Mouse (Mus musculus) CD4-positive, CD25-positive, alpha-beta regulatory T cell, adult 4 months (primary cell): ENCODE results near the gene Thsd4. TPM values are rescaled to one million over a fixed set of nuclear protein-coding genes. Genes with fewer than 3 reads are reported as not detected.
"Not testable (repeated sequence)": the region's sequence is repeated elsewhere in the genome, so short reads cannot be mapped to it uniquely, and the experiment has no call there.

Experiments used
- ATAC-seq: one replicate; pipeline ENCODE4 v1.8.0; 2017
- polyA plus RNA-seq, 2 experiments: library from polyadenylated mRNA; unstranded; fragments of 100-300 nt; shearing (Covaris generic); gene quantifications; one replicate each; pipeline ENCODE4 v1.2.1; 2017

Gene Thsd4
- polyA plus RNA-seq, 2 experiments from 2014 or later: not detected

- ATAC-seq: no peak
Measured at GRCm38 (mm10) chr9:60305204-60305840, 216.5 kb downstream of the Thsd4 start.

- ATAC-seq: no peak
Measured at GRCm38 (mm10) chr9:60296276-60296675, 225.6 kb downstream of the Thsd4 start.

DNA sequence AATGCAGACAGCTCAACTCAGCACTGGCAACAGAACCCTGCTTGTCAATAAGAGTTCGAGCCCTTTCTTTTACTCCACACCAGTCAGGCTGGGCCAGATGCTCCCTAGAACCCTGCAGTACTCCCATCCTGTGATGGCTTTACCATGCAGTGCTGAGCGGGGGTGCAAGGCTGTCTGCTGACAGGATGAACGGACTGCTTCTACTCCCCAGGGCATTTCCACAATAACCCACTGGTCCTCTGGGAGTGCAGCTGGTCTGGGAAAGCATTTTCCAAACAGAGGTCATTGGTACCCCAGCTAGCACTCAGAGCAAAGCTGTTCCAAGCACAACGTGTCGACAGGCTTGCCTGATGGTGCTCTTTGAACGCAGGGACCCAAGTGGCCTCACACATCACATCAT, 226.6 kb downstream of the Thsd4 start:
- no peak for ATAC-seq

GRCm38 (mm10) chr9:60293129-60293528, 228.7 kb downstream of the Thsd4 start:
- ATAC-seq: no peak

DNA sequence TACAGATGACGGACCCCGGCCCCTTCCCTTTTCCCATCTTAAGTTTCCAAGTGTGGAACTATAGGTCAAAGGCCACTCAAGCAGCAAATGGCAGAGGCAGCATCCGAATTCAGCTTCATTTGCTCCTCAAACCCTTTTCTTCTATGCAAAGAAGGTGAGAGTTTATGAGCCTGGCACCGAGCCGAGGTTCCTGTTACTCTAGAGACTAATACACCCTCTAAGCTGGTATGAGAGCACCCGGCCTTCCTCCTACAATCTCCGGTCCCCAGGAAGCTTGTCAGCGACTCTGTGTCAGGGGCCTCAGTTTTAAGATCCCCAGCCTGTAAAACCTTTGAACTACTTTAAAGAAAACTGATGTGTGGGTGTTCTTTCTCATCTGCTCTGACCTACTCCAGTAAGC, 231.1 kb downstream of the Thsd4 start:
- no peak for ATAC-seq

DNA sequence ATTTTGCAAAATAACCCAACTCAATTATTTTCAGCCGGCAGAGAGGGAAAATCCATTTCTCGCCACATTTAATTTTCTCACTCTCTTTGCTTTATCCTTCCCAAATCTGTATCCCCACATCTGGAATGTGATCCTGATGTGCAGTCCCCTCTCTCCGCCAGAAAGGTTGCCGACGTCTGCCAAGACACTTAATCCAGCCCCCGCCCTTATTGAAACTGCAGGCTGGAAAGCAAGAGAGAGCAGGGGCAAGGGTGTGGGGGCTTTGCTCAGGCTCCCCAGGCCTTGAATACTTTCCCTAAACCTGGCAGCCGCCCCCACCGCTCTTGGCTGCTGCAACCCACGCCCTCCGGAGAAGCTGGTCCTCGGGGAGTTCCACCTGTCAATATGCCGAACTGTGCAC, 233.1 kb downstream of the Thsd4 start:
- ATAC-seq: no peak

GRCm38 (mm10) chr9:60286390-60286789, 235.5 kb downstream of the Thsd4 start:
- ATAC-seq: no peak

GRCm38 (mm10) chr9:60285047-60285462, 236.8 kb downstream of the Thsd4 start:
- no peak for ATAC-seq

DNA sequence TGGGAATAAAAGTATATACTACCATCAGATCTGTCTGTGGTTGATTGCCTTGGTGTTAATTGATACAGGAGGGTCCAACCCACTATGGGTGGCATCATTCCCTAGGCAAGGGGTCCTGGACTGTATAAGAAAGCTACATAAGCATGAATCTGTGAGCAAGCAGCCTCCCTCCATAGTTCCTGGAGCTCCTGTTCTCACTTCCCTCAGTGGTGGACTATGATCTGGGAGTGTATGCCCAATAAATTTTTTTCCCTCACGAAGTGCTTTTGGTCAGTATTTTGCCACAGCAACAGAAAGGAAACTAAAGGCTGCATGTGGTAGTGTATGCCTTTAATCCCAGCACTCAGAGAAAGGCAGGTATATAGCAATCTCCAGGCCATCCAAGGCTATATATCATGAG, 237.5 kb downstream of the Thsd4 start:
- no peak for ATAC-seq

GRCm38 (mm10) chr9:60283546-60283945, 238.3 kb downstream of the Thsd4 start:
- no peak for ATAC-seq

- no peak for ATAC-seq
Measured at GRCm38 (mm10) chr9:60281281-60281680, 240.6 kb downstream of the Thsd4 start.

- no peak for ATAC-seq
Measured at GRCm38 (mm10) chr9:60280786-60281185, 241.1 kb downstream of the Thsd4 start.

- no peak for ATAC-seq
Measured at GRCm38 (mm10) chr9:60279556-60279955, 242.3 kb downstream of the Thsd4 start.

GRCm38 (mm10) chr9:60276351-60276750, 245.5 kb downstream of the Thsd4 start:
- ATAC-seq: no peak

DNA sequence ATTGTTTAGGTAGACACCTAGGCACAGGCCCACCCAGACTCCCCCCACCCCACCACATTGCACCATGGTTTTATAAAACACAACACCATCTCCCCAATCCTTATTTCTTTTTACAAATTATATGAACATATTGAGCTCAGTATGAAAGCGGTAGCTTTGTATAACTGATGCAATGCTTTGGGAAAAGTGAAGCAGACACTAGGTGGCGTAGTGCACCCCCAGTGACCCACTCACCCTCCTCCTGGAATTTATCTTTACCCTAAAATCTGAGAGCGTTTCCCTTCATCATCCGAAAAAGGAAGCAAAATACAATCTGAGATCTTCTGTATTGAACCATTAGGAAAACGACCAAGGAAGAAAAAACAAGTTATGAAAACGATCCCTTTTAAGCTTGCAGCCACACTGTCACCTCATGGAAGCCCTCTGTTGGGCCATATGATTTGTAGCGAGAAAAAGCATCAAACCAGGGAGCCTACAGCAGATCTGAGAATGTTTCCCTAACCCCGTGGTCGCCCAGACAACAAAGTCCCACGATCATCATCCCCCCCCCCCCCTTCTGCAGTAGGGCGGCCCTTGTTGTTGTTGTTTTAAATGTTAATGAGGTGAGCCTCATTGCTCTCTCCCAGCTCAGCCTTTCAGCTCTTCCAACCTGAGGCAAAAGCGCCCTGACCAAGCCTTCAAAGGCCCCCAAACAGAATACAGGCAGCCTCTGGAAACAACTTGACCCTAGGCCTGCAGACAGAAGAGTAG, 246.3 kb downstream of the Thsd4 start:
- ATAC-seq: no peak

DNA sequence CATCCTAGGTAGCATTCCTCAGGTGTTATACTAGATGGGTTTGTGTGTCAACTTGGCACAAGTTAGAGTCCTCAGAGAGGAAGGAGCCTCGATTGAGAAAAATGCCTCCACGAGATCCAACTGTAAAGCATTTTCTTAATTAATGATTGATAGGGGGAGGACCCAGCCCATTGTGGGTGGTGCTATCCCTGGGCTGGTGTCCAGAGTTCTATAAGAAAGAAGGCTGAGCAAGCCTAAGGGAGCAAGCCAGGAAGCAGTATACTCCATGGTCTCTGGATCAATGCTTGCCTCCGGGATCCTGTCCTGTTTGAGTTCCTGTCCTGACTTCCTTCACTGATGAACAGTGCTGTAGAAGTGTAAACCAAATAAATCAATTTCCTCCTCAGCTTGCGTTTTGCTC, 247.3 kb downstream of the Thsd4 start:
- no peak for ATAC-seq

DNA sequence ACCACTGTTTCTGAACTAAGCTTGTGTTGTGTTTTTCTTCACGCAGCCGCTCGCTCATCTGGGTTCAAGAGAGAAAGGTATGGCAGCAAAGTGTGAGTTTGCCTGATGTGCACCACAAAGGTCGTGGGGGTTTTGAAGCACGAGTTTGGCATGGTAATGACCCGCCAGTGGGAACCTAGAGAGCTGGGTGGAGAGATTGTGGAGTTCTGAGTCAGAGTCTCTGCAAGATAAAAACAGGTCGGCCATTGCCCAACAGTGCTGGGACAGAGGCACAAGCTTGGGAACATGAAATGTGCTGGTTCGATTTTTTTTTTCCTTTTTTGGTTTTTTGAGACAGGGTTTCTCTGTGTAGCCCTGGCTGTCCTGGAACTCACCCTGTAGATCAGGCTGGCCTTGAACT, 249.5 kb downstream of the Thsd4 start:
- ATAC-seq: not testable (repeated sequence)

- ATAC-seq: no peak
Measured at GRCm38 (mm10) chr9:60271940-60272339, 249.9 kb downstream of the Thsd4 start.

DNA sequence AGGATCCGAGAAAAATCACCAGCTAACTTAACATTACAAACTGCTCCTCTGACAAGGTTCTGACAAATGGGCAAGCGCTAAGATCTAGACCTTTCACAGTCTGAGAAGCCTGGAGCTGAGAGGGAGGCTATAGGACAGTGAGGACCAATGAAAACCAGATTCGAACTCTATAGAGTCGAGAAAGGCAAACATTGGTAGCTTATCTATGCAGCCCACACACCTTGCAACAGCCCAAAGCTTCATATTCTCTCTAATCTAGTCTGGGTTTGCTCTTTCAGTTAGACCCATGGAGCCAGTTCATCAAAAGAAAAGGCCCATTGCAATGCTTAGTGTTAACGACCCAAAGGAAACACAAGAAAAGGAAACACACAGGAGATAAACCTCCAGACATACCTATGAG, 252.0 kb downstream of the Thsd4 start:
- no peak for ATAC-seq

GRCm38 (mm10) chr9:60267273-60267626, 254.6 kb downstream of the Thsd4 start:
- ATAC-seq: no peak

- ATAC-seq: no peak
Measured at GRCm38 (mm10) chr9:60266583-60267272, 255.1 kb downstream of the Thsd4 start.

- ATAC-seq: no peak
Measured at GRCm38 (mm10) chr9:60264586-60265325, 257.1 kb downstream of the Thsd4 start.

DNA sequence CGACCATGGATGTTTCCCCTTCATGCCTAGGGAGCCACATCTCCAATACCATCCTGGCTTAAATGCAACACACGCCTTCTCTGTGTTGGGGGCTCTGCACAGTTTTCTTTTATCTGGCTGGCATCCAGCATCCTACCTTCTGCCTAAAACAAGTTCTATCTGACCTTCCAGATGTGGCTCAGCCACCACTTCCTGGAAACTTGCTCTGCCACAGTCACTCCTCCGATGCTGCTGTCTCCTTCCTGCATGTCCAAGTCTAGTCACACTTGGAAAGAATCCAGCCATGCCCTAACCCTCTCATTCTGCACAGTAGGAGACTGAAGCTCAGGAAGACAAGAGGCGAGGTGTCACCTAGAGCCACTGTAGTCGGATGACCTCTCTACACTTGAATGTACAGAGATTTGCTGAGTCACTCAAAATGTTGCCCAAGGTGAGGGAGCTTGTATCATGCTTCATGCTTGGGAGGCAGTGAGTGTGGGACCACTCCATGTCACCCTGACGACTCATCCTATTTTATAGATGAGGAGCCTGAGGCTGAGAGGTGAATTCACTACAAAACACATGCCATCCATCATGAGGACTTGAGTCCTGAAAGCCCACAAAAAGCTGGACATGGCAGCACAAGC, 259.2 kb downstream of the Thsd4 start:
- ATAC-seq: no peak
